Mouse (Mus musculus): ENCODE measurements around the gene Kazald1.

The Kazald1 gene

DNA sequence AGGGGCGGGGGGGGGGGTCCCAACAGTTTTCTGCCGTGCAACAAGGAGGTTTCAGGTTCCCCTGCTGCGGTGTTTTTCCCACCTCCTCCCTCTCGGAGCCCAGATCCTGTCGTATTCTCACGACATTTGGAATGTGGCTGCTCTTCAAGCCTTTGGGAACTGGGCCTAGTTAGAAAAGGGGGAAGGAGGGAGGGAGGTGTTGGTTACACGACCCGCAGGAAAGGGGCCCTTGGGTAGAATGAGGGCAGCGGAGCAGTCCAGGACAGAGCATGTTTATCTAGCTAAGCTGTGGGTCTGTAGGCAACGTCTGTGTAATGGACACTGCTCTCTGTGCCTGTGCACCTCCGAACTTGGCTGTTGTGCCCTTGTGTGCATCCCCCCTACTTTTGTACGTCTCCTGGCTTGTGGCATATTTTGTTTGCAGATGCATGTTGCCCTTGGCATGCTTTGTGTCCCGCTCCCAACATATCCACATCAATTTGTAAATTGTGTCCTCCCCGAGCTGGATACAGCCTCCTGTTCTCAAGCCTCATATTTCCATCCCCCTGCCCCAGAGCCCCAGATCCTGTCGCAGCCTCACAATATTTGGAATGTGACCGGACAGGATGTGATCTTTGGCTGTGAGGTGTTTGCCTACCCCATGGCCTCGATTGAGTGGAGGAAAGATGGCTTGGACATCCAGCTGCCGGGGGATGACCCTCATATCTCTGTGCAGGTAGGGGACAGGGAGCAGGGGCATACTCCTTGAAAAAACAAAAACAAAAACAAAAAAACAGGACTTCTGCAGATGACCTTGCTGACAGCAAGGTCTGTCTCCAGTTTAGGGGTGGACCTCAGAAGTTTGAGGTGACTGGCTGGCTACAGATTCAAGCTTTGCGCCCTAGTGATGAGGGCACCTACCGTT lies 3.0 kb downstream of the Kazald1 start:
- no peak for DNase-seq (ENCODE audit: low spot score in 2 of 2)

DNA sequence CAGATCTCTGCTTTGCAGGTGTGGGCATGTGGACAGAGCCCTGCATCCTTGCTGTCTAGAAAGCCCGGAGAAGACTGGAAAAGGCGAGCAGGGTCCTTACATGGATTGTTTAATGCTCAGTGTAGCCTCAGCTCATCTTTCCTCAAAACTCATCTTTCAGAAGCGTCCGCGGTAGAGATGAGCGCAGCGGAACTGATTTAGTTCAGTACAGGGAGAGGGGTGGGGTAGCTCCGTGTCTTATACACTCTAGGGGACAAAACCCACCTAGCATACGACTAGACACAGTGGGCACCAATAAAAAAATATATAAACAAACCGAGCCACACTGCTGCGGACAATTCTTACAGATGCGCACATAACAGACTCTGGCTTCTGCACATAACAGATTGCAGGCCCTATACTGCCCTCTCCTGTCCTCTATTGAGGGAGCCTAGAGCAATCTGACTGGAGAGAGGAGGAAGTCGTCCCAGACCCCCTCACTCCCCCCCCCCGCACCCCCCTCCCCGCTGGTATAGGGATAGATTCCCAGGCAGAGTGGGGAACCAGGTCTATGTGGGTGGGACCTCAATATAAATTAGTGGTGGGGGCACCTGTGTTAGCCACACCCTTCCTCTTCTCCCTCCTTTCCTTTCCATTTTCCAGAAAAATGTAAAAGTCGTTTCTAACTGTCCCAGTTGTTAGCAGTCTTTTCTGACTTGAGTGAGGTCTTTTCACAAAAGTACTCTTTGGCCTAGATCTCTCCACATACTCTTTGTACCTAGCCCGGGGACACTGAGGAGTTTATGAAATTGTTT lies 4.1 kb downstream of the Kazald1 start:
- no peak for DNase-seq (ENCODE audit: low spot score in 2 of 2)

DNA sequence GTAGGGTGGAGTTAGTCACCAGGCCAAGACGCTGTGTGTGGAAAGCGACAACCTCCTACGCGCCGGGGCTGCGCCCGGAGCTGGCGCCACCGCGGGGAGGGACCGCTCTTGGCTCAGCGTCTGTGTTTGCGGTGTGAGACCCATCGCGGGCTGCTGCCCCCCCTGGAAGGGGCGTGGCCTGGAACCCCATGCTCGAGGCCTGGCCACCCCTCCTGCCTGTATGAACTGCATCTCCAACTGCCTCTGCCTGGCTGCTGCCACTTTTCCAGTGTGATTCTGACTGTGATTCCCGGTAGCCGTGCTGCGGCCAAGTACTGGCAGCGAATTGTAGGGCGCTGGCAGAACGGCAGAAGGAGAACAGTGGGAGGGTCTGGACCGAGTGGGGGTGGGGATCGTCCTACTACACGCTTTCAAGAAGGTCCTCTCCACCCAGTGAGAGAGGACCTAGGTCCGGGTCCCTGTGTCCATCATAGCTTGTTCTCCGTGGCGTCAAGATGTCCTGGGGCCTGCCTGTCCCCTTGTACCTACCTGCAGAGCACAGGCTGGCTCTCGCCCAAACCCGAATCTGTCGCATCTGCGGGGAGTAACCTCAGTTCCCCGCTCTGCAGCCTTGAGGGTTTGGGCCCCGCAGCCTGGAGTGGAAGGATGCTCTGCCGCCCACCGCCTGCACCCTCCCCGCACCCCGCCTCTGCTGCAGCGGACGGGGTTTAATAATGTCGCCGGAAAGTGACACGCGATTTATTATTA lies 4.9 kb downstream of the Kazald1 start:
- peak; percentile 72 to 84 for DNase-seq (ENCODE audit: low spot score in 2 of 2)

DNA sequence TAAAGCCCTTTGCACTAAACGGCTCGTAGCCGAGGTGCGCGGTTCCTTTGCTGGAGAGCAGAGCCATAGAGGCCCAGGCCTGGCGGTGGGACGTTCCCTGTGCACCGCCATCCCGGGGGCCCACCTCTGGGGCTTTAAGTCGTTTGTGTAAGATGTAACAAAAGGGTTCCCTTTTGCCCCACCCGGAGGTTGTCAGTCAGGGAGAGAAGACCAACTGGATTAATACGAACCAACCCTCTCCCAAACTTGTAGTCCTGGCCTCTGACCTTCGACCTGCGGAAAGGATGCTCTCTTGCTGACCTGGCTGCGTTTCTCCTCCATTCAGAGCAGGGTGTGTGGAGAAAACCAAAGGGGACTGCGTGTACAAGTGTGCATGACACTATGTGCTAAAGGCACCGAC lies 5.7 kb downstream of the Kazald1 start:
- no peak for DNase-seq (ENCODE audit: low spot score in 2 of 2)

DNA sequence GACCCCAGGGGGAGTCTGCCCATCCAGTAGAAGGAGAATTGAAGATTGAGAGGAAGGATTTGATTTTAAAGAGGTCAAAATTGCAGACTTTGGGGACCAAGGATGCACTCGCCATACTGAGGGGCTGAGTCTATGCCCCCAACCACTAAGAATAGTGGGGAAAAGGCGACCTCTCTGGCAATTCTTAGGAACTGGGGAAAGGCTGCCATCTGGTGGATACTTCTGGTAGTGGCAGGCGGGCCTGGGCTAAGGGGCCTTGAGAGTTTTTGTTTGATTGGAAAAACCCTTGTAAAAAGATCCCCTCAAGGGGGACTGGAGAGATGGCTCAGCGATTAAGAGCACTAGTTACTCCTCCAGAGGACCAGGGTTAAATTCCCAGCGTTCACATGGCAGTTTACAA lies 6.2 kb downstream of the Kazald1 start:
- peak; percentile 53 to 56 for DNase-seq (ENCODE audit: low spot score in 2 of 2)

DNA sequence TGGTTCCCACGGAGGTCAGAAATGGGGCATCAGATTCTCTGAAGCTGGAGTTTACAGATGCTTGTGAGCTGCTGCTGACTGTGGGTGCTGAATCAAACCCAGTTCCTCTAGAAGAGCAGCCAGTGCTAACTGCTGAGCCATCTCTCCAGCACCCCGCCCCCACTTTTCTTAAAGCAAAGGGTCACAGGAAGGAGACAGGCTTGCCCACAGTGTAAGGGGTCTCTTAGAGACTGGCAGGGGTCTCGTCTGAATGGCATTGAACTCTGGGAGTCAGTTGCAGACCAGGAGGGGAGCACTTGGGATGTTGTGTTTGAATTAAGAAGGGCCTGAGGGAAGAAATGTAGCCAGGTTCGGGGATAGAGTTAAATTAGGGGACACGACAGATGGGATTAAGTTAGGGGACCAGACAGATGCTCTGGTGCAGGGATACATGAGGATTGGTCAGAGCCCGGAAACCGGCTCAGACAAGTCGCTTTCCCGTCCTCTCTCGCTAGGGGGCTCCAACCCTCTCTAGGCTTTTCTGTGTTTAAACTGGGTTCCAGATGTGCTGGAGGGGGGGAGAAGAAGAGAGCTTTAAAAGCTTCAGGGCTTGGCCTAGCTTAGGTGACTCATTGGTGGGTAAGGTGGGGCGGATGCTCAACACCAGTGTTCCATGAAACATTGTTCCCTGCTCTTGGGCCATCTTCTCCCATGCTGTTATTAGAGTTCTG lies 7.0 kb downstream of the Kazald1 start:
- DNase-seq (ENCODE audit: low spot score in 2 of 2), result peak; percentile 43 to 54

DNA sequence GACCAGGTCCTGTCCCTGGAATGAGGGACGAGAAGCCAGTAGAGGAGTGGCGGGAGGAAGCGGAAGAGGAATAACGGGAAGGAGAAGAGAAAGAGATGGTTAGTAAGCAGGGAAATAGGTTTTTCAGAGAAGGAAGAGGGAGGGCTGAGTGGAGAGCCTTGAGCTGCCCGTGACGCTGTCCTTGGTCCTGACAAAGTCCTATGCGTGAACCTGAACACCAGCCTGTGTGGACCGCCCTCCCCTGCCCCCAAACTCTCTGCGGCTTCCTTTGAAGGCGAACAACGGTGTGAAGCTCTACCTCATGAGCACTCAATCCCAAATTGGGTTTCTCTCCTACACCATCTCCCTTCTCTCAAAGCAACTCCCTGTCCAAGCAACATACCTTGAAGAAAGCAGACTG lies 22.8 kb downstream of the Kazald1 start:
- DNase-seq (ENCODE audit: low spot score in 2 of 2), result no peak

DNA sequence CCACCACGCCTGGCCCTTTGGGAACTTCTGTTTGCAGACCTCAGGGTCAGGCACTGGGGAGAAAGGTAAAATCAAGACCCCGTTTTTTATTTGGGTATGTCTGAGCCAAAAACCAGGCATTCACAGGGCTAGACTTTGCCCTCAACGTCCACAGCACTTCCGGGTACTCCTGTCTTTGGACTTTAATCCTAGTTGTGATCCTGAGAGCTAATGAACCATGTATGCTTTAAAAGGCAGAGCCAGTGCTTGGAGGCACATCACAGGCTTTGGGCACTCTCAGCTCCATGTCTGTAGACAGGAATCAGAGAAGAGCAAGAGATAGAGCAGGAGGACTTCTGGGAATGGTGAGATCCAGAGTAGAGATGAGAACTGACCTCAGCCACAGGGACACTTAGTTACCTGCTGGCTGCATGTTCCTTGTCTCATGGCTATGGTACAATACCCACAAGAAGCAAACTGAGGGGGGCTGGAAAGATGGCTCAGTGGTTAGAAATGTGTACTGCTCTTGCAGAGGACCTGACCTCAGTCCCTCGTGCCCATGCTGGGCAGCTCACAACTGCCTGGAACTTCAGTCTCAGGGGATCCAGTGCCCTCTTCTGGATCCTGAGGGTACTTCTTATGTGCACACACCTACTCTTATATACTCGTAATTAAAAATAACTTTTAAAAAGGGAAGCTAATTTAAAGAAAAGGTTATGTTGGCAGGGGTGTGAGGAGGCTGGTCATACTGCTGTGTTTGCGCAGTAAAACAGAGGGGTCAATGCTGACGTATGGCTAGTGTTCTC lies 25.6 kb downstream of the Kazald1 start:
- DNase-seq (ENCODE audit: low spot score in 2 of 2), result no peak

DNA sequence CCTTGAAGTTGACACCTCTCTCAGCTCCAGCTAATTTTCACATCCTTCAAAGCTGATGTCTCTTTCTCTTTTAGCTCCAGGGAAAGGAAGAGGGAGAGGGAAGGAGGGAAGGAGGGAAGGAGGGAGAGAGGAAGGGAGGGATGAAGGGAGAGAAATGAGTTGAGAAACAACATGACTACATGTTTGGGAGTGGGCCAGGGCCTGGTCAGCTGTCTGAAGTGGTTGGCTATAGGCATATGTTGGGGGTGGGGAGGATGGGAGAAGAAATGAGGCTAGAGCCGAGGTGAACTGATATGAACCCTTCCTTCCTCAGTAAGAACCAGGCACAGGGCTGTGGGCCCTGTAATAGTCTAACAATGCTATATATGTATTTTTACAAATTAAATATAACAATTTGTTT lies 30.6 kb downstream of the Kazald1 start:
- no peak for DNase-seq (ENCODE audit: low spot score in 2 of 2)

DNA sequence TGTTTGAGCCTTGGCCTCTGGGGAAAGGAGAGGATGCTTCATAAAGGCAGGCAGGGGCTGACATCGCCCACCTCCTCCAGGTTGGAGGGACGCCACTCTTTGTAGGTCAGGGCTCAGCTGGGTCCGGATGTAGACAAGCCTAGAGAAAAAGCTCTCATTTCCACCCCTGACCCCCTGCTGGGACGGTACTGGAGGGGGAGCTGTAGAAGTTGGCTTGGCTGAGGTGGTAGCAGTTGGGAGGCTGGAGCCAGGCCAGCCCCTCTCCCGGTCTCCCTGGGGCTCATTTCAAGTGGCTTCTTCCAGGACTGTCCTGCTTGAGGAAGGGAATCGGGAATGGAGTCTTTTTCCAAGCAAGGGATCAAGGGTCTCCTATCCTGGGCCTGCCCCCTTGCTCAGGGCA lies 31.6 kb downstream of the Kazald1 start:
- no peak for DNase-seq (ENCODE audit: low spot score in 2 of 2)

DNA sequence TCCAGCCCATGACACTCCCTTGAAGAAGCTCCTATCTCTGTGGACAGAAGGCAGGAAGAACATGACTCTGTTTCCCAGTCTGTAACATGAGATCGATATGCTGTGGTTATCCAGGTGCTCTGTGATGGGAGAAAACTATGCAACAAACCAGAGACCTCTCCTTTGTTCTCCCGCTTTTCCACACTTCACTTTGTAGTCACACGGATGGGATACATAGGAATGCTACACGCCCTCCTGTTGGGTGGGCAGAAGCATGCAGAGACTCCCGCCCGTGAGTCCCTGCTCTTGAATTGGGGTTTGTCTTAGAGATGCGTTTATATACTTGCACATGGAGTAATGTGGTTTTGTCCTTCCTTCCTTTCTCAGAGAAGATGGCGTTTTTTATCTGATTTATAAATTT lies 35.6 kb downstream of the Kazald1 start:
- DNase-seq (ENCODE audit: low spot score in 2 of 2), result no peak

DNA sequence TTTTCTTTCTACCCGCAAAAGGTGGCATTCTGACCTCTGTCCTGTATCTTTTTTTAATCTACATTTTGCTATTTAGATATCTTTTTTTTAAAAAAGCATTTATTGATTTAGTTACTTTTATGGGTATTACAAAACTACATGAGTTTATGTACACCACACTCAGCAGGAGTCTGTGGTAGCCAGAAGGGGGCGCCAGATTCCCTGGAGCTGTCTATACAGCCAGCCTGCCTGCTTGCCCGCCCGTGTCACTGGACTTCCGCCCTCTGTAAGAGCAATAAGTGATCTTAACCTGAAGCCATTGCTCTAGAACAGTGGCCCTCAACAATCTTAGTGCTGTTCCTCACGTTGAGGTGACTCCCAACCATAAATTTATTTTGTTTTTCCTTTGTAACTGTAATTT lies 37.4 kb downstream of the Kazald1 start:
- no peak for DNase-seq (ENCODE audit: low spot score in 2 of 2)

DNA sequence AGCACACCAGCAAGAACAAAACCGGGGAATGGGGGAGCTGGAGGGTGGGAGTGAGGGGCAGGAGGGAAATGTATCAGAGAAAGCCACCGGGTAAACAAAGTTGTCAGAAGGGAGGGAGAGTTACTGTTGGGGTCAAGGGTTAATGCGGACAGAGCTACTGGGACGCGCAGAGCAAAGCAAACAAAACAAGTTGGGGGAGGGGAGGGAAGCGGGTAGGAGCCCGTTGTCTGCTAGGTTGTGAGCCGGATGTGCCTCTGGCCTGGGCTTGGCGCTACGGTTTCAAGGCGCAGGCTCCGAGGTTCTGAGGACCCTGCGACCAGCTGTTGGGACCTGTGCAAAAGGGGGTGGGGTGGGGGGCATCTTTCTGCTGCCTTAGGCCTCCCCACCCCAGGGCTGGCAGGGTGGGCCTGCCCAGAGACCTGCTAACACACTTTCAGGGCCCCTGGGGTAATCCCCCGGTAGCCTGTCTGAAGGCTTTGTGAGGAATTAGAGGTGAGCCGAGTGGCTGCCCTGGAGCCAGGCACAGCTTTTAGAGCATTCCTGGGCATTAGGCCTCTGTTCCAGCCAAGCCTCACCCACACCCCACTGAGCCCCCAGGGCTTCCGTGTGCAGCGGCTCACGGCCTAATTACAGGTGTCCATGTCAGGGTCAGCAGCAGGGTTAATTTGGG lies 38.9 kb downstream of the Kazald1 start:
- no peak for DNase-seq (ENCODE audit: low spot score in 2 of 2)

DNA sequence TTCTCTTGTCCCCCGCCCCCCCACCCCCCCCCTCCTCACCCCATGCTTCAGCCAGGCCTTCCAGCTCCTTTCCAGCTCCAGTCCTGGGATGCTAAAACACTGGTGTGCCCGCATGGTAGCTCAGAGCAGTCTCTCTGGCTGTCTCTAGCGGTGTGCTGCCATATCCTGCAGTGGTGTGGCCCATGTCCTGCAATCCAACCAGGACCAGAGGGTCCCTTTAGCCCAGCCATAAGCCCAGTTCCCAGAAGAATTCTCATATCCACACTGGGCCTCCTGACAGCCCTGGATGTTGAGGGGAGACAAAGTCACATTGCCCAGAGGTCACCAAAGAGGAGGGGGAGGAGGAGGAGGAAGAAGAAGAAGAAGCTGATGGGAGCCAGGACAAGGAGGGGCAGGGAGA lies 39.7 kb downstream of the Kazald1 start:
- DNase-seq (ENCODE audit: low spot score in 2 of 2), result no peak

DNA sequence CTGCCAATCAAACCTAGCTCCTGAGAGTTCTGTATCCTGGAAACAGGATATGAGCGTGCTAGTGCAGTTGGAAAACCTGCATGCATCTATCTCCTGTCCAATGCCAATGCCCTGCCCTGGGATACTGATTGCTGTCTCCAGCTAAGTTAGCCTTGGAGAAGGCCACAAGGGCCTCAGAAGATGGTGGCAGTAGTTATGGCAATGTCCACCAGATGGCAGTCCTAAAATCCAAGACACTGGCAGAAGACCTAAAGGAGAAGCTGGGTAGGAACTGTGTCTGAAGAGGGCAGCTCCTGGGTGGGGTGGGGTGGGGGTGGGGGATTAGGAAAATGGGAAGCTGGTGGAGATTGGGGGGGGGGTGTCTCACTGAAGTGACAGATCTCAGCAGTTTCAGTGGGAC lies 41.8 kb downstream of the Kazald1 start:
- peak; percentile 27 to 36 for DNase-seq (ENCODE audit: low spot score in 2 of 2)

Data from urinary bladder, postnatal 36 days (tissue).